Mouse (Mus musculus): Measurements from ENCODE around the gene Gemin2. TPM values are rescaled to one million over a fixed set of nuclear protein-coding genes. Genes with fewer than 3 reads are reported as not detected.
A peak's percentile ranks its signal among the peaks of the same experiment; 100 is the strongest.

Gemin2 gene
- polyA plus RNA-seq, 1 experiment from 2014 or later, result 13.9 TPM

GRCm38 (mm10) chr12:59067095-59067494 lies 53.9 kb downstream of the Gemin2 start:
- peak overlapping the region; percentile 98 for H3K9ac ChIP-seq
- no peaks in the 10 kb centered on the region for H3K27me3 ChIP-seq (ENCODE audit: control insufficient read depth, insufficient read depth, low read length)
- WGBS, result under 1% methylated on average over 38 of the region's 41 CpGs
- peak overlapping the region; percentile 90 for H3K27ac ChIP-seq
- no peaks in the 10 kb centered on the region for H3K9me3 ChIP-seq (ENCODE audit: control insufficient read depth, low read length)
- ATAC-seq (ENCODE audit: low FRiP score) (peak; percentile 61), DNase-seq (ENCODE audit: low spot score) (no peak)
- peaks cover 11% of the 10 kb centered on the region for H3K4me1 ChIP-seq (replicated peaks; ENCODE audit: control insufficient read depth, insufficient read depth, low read length)
- peak overlapping the region; percentile 93 for H3K4me2 ChIP-seq (replicated peaks)
- H3K36me3 ChIP-seq (replicated peaks; ENCODE audit: control insufficient read depth, insufficient read depth), result peaks cover 40% of the 10 kb centered on the region
- H3K4me3 ChIP-seq (replicated peaks; ENCODE audit: low read length), result peak overlapping the region; percentile 98

GRCm38 (mm10) chr12:59068791-59069190 lies 55.6 kb downstream of the Gemin2 start:
- Histone ChIP-seq H3K4me2 (replicated peaks) (no peak overlapping the region), H3K27me3 (ENCODE audit: control insufficient read depth, insufficient read depth, low read length) (no peaks in the 10 kb centered on the region), H3K36me3 (replicated peaks; ENCODE audit: control insufficient read depth, insufficient read depth) (peaks cover 50% of the 10 kb centered on the region), H3K4me1 (replicated peaks; ENCODE audit: control insufficient read depth, insufficient read depth, low read length) (peaks cover 11% of the 10 kb centered on the region), H3K27ac (no peak overlapping the region), H3K9me3 (ENCODE audit: control insufficient read depth, low read length) (no peaks in the 10 kb centered on the region), H3K4me3 (replicated peaks; ENCODE audit: low read length) (no peak overlapping the region), H3K9ac (no peak overlapping the region)
- no peak for ATAC-seq (ENCODE audit: low FRiP score)
- 95% methylated on average over 13 of the region's 13 CpGs for WGBS
- peak; percentile 8 for DNase-seq (ENCODE audit: low spot score)

GRCm38 (mm10) chr12:59072286-59072685 lies 59.1 kb downstream of the Gemin2 start:
- Histone ChIP-seq H3K27me3 (ENCODE audit: control insufficient read depth, insufficient read depth, low read length) (no peaks in the 10 kb centered on the region), H3K4me1 (replicated peaks; ENCODE audit: control insufficient read depth, insufficient read depth, low read length) (peaks cover 8% of the 10 kb centered on the region), H3K27ac (no peak overlapping the region), H3K36me3 (replicated peaks; ENCODE audit: control insufficient read depth, insufficient read depth) (peaks cover 59% of the 10 kb centered on the region), H3K9ac (no peak overlapping the region), H3K4me2 (replicated peaks) (no peak overlapping the region), H3K4me3 (replicated peaks; ENCODE audit: low read length) (no peak overlapping the region), H3K9me3 (ENCODE audit: control insufficient read depth, low read length) (no peaks in the 10 kb centered on the region)
- DNase-seq (ENCODE audit: low spot score), result no peak
- ATAC-seq (ENCODE audit: low FRiP score), result no peak
- 91% methylated on average over 11 of the region's 11 CpGs for WGBS

- DNase-seq (ENCODE audit: low spot score) (no peak), ATAC-seq (ENCODE audit: low FRiP score) (no peak)
- Histone ChIP-seq H3K36me3 (replicated peaks; ENCODE audit: control insufficient read depth, insufficient read depth) (peaks cover 49% of the 10 kb centered on the region), H3K4me1 (replicated peaks; ENCODE audit: control insufficient read depth, insufficient read depth, low read length) (no peaks in the 10 kb centered on the region), H3K9ac (no peak overlapping the region), H3K4me2 (replicated peaks) (no peak overlapping the region), H3K4me3 (replicated peaks; ENCODE audit: low read length) (no peak overlapping the region), H3K27me3 (ENCODE audit: control insufficient read depth, insufficient read depth, low read length) (no peaks in the 10 kb centered on the region), H3K27ac (no peak overlapping the region), H3K9me3 (ENCODE audit: control insufficient read depth, low read length) (no peaks in the 10 kb centered on the region)
- WGBS, result 89% methylated on average over 3 of the region's 3 CpGs
Measured at GRCm38 (mm10) chr12:59074052-59074451, 60.9 kb downstream of the Gemin2 start.

GRCm38 (mm10) chr12:59076996-59077395 lies 63.8 kb downstream of the Gemin2 start:
- H3K27me3 ChIP-seq (ENCODE audit: control insufficient read depth, insufficient read depth, low read length), result no peaks in the 10 kb centered on the region
- H3K4me3 ChIP-seq (replicated peaks; ENCODE audit: low read length), result no peak overlapping the region
- H3K4me2 ChIP-seq (replicated peaks), result no peak overlapping the region
- 92% methylated on average over 3 of the region's 3 CpGs for WGBS
- no peak for DNase-seq (ENCODE audit: low spot score)
- H3K9ac ChIP-seq, result no peak overlapping the region
- ATAC-seq (ENCODE audit: low FRiP score), result no peak
- H3K9me3 ChIP-seq (ENCODE audit: control insufficient read depth, low read length), result no peaks in the 10 kb centered on the region
- H3K36me3 ChIP-seq (replicated peaks; ENCODE audit: control insufficient read depth, insufficient read depth), result peaks cover 20% of the 10 kb centered on the region
- H3K27ac ChIP-seq, result no peak overlapping the region
- no peaks in the 10 kb centered on the region for H3K4me1 ChIP-seq (replicated peaks; ENCODE audit: control insufficient read depth, insufficient read depth, low read length)

GRCm38 (mm10) chr12:59077883-59078282 lies 64.7 kb downstream of the Gemin2 start:
- H3K9me3 ChIP-seq (ENCODE audit: control insufficient read depth, low read length), result no peaks in the 10 kb centered on the region
- no peak overlapping the region for H3K9ac ChIP-seq
- no peak overlapping the region for H3K4me2 ChIP-seq (replicated peaks)
- no peak overlapping the region for H3K27ac ChIP-seq
- ATAC-seq (ENCODE audit: low FRiP score), result no peak
- no peaks in the 10 kb centered on the region for H3K4me1 ChIP-seq (replicated peaks; ENCODE audit: control insufficient read depth, insufficient read depth, low read length)
- H3K27me3 ChIP-seq (ENCODE audit: control insufficient read depth, insufficient read depth, low read length), result no peaks in the 10 kb centered on the region
- H3K4me3 ChIP-seq (replicated peaks; ENCODE audit: low read length), result no peak overlapping the region
- over 99% methylated on average over 3 of the region's 3 CpGs for WGBS
- DNase-seq (ENCODE audit: low spot score), result no peak
- peaks cover 13% of the 10 kb centered on the region; the same call in 1 of the 2 replicates for H3K36me3 ChIP-seq (replicated peaks; ENCODE audit: control insufficient read depth, insufficient read depth)

Other genes with a start within 250 kb of the Gemin2 start
- gene Sec23a, start 1.4 kb upstream of the Gemin2 start, polyA plus RNA-seq (2014; fragmentation: Nextera tagmentation; extraction: Ambion mirVana), result 130 and 144 TPM in 2 replicates
- gene Trappc6b, start 48.1 kb downstream of the Gemin2 start, polyA plus RNA-seq (2014; fragmentation: Nextera tagmentation; extraction: Ambion mirVana), result 110 and 111 TPM in 2 replicates
- gene Pnn, start 53.5 kb downstream of the Gemin2 start, polyA plus RNA-seq (2014; fragmentation: Nextera tagmentation; extraction: Ambion mirVana), result 63.4 and 70.6 TPM in 2 replicates
- 34.4 and 38.7 TPM in 2 replicates for gene Mia2, start 82.4 kb downstream of the Gemin2 start, polyA plus RNA-seq (2014; fragmentation: Nextera tagmentation; extraction: Ambion mirVana)
- gene Fbxo33, start 206.3 kb downstream of the Gemin2 start, polyA plus RNA-seq (2014; fragmentation: Nextera tagmentation; extraction: Ambion mirVana), result 10.7 and 11.1 TPM in 2 replicates

All from hindbrain, embryonic 14.5 days (tissue).